Mouse (Mus musculus): ENCODE data around the gene Rarres2. TPM values are rescaled to one million over a fixed set of nuclear protein-coding genes. Genes with fewer than 3 reads are reported as not detected.
A peak's percentile ranks its signal among the peaks of the same experiment; 100 is the strongest.

Rarres2 gene
- total RNA-seq (2014; rRNA removed) (4.6 and 6.6 TPM in 2 replicates), polyA plus RNA-seq (2015; fragmentation: Nextera tagmentation; extraction: Ambion mirVana) (7.4 and 10.6 TPM in 2 replicates)

- no peak for TF ChIP-seq CTCF (IDR thresholded peaks at IDR 0.05)
- Histone ChIP-seq H3K9ac (replicated peaks; ENCODE audit: low read length, poor library complexity, severe bottlenecking) (no peak within 1 kb of the TSS), H3K4me2 (ENCODE audit: low read depth, low read length, poor library complexity, severe bottlenecking) (no peak within 1 kb of the TSS), H3K4me3 (ENCODE audit: low read depth, low read length) (no peak within 1 kb of the TSS), H3K27me3 (ENCODE audit: insufficient read depth, low read length) (no peaks in the 10 kb centered on the region), H3K9me3 (ENCODE audit: low read length) (no peaks in the 10 kb centered on the region), H3K36me3 (ENCODE audit: insufficient read depth, low read length) (peaks cover 7% of the 10 kb centered on the region), H3K4me1 (ENCODE audit: insufficient read depth, low read length) (no peaks in the 10 kb centered on the region), H3K27ac (ENCODE audit: low read depth, low read length) (no peak within 1 kb of the TSS)
- 41% methylated on average over 6 of the region's 6 CpGs for WGBS
- no peak for ATAC-seq (ENCODE audit: low FRiP score)
- DNase-seq (ENCODE audit: low spot score), result no peak
These were observed at the start of gene Rarres2 for GRCm38 (mm10) chr6:48572572-48573061. Gene Rarres2 (minus strand): TSS chr6:48572789.

GRCm38 (mm10) chr6:48620031-48620430 lies 47.4 kb upstream of the Rarres2 start:
- Histone ChIP-seq H3K4me2 (ENCODE audit: low read depth, low read length, poor library complexity, severe bottlenecking) (no peak overlapping the region), H3K9me3 (ENCODE audit: low read length) (no peaks in the 10 kb centered on the region), H3K27ac (ENCODE audit: low read depth, low read length) (no peak overlapping the region), H3K9ac (replicated peaks; ENCODE audit: low read length, poor library complexity, severe bottlenecking) (no peak overlapping the region), H3K36me3 (ENCODE audit: insufficient read depth, low read length) (peaks cover 22% of the 10 kb centered on the region), H3K4me3 (ENCODE audit: low read depth, low read length) (no peak overlapping the region), H3K27me3 (ENCODE audit: insufficient read depth, low read length) (no peaks in the 10 kb centered on the region), H3K4me1 (ENCODE audit: insufficient read depth, low read length) (no peaks in the 10 kb centered on the region)
- no peak for TF ChIP-seq CTCF (IDR thresholded peaks at IDR 0.05)
- WGBS, result 98% methylated on average over 30 of the region's 30 CpGs
- DNase-seq (ENCODE audit: low spot score) (no peak), ATAC-seq (ENCODE audit: low FRiP score) (no peak)

GRCm38 (mm10) chr6:48614756-48615155 lies 42.2 kb upstream of the Rarres2 start:
- Histone ChIP-seq H3K9ac (replicated peaks; ENCODE audit: low read length, poor library complexity, severe bottlenecking) (no peak overlapping the region), H3K4me3 (ENCODE audit: low read depth, low read length) (no peak overlapping the region), H3K27me3 (ENCODE audit: insufficient read depth, low read length) (no peaks in the 10 kb centered on the region), H3K4me1 (ENCODE audit: insufficient read depth, low read length) (no peaks in the 10 kb centered on the region), H3K36me3 (ENCODE audit: insufficient read depth, low read length) (peaks cover 20% of the 10 kb centered on the region), H3K9me3 (ENCODE audit: low read length) (no peaks in the 10 kb centered on the region), H3K4me2 (ENCODE audit: low read depth, low read length, poor library complexity, severe bottlenecking) (no peak overlapping the region), H3K27ac (ENCODE audit: low read depth, low read length) (no peak overlapping the region)
- ATAC-seq (ENCODE audit: low FRiP score), result no peak
- WGBS, result 96% methylated on average over 5 of the region's 5 CpGs
- no peak for TF ChIP-seq CTCF (IDR thresholded peaks at IDR 0.05)
- DNase-seq (ENCODE audit: low spot score), result no peak

GRCm38 (mm10) chr6:48613464-48613863 lies 40.9 kb upstream of the Rarres2 start:
- WGBS, result 89% methylated on average over 4 of the region's 4 CpGs
- no peak for DNase-seq (ENCODE audit: low spot score)
- Histone ChIP-seq H3K4me3 (ENCODE audit: low read depth, low read length) (no peak overlapping the region), H3K9ac (replicated peaks; ENCODE audit: low read length, poor library complexity, severe bottlenecking) (no peak overlapping the region), H3K36me3 (ENCODE audit: insufficient read depth, low read length) (peaks cover 12% of the 10 kb centered on the region), H3K9me3 (ENCODE audit: low read length) (no peaks in the 10 kb centered on the region), H3K27ac (ENCODE audit: low read depth, low read length) (no peak overlapping the region), H3K4me1 (ENCODE audit: insufficient read depth, low read length) (no peaks in the 10 kb centered on the region), H3K27me3 (ENCODE audit: insufficient read depth, low read length) (no peaks in the 10 kb centered on the region), H3K4me2 (ENCODE audit: low read depth, low read length, poor library complexity, severe bottlenecking) (no peak overlapping the region)
- no peak for TF ChIP-seq CTCF (IDR thresholded peaks at IDR 0.05)
- ATAC-seq (ENCODE audit: low FRiP score), result no peak

GRCm38 (mm10) chr6:48610657-48611056 lies 38.1 kb upstream of the Rarres2 start:
- Histone ChIP-seq H3K9me3 (ENCODE audit: low read length) (no peaks in the 10 kb centered on the region), H3K4me1 (ENCODE audit: insufficient read depth, low read length) (no peaks in the 10 kb centered on the region), H3K4me2 (ENCODE audit: low read depth, low read length, poor library complexity, severe bottlenecking) (no peak overlapping the region), H3K27ac (ENCODE audit: low read depth, low read length) (no peak overlapping the region), H3K27me3 (ENCODE audit: insufficient read depth, low read length) (no peaks in the 10 kb centered on the region), H3K36me3 (ENCODE audit: insufficient read depth, low read length) (peaks cover 12% of the 10 kb centered on the region), H3K9ac (replicated peaks; ENCODE audit: low read length, poor library complexity, severe bottlenecking) (no peak overlapping the region), H3K4me3 (ENCODE audit: low read depth, low read length) (no peak overlapping the region)
- 75% methylated on average over 3 of the region's 3 CpGs for WGBS
- ATAC-seq (ENCODE audit: low FRiP score) (no peak), DNase-seq (ENCODE audit: low spot score) (no peak)
- TF ChIP-seq CTCF (IDR thresholded peaks at IDR 0.05), result peak; percentile 42

- Histone ChIP-seq H3K9me3 (ENCODE audit: low read length) (no peaks in the 10 kb centered on the region), H3K9ac (replicated peaks; ENCODE audit: low read length, poor library complexity, severe bottlenecking) (no peak overlapping the region), H3K4me1 (ENCODE audit: insufficient read depth, low read length) (no peaks in the 10 kb centered on the region), H3K4me2 (ENCODE audit: low read depth, low read length, poor library complexity, severe bottlenecking) (no peak overlapping the region), H3K4me3 (ENCODE audit: low read depth, low read length) (no peak overlapping the region), H3K36me3 (ENCODE audit: insufficient read depth, low read length) (peaks cover 9% of the 10 kb centered on the region), H3K27me3 (ENCODE audit: insufficient read depth, low read length) (no peaks in the 10 kb centered on the region), H3K27ac (ENCODE audit: low read depth, low read length) (no peak overlapping the region)
- 64% methylated on average over 7 of the region's 7 CpGs for WGBS
- DNase-seq (ENCODE audit: low spot score) (no peak), ATAC-seq (ENCODE audit: low FRiP score) (no peak)
- TF ChIP-seq CTCF (IDR thresholded peaks at IDR 0.05), result no peak
These were observed 36.9 kb upstream of the Rarres2 start for GRCm38 (mm10) chr6:48609512-48609911.
